Mouse (Mus musculus) cerebellum, adult 9-10 months (tissue): ENCODE measurements at regions not wholly inside any gene's neighbourhood (a gene's known extent, or its start where the extent isn't known, plus 50 kb on each side); places are given as distances from the start of the nearest gene placed in this dataset.

Source experiments
- DNase-seq: peaks from one replicate; pipeline ENCODE4 v3.0.0; 2022

GRCm38 (mm10) chr6:136229791-136230190 is 56.5 kb upstream of the Grin2b start:
- DNase-seq = no peak

- DNase-seq = no peak
Observed at GRCm38 (mm10) chr6:136235473-136235872, 62.2 kb upstream of the Grin2b start.

GRCm38 (mm10) chr6:136238989-136239388 is 65.7 kb upstream of the Grin2b start:
- peak; percentile 6 for DNase-seq

GRCm38 (mm10) chr6:136239416-136239815 is 66.1 kb upstream of the Grin2b start:
- DNase-seq = no peak

GRCm38 (mm10) chr6:136241574-136242311 is 68.4 kb upstream of the Grin2b start:
- DNase-seq = no peak

GRCm38 (mm10) chr6:136244895-136245294 is 71.6 kb upstream of the Grin2b start:
- DNase-seq = no peak

- DNase-seq = no peak
Observed at GRCm38 (mm10) chr6:136255726-136256512, 71.4 kb upstream of the Gm8994 start.

GRCm38 (mm10) chr6:136275742-136276141 is 51.6 kb upstream of the Gm8994 start:
- no peak for DNase-seq

GRCm38 (mm10) chr6:136276771-136277170 is 50.6 kb upstream of the Gm8994 start:
- no peak for DNase-seq
